Mouse (Mus musculus): ENCODE measurements at regions not wholly inside any gene's neighbourhood (a gene's known extent, or its start where the extent isn't known, plus 50 kb on each side); places are given as distances from the start of the nearest gene placed in this dataset.

DNA sequence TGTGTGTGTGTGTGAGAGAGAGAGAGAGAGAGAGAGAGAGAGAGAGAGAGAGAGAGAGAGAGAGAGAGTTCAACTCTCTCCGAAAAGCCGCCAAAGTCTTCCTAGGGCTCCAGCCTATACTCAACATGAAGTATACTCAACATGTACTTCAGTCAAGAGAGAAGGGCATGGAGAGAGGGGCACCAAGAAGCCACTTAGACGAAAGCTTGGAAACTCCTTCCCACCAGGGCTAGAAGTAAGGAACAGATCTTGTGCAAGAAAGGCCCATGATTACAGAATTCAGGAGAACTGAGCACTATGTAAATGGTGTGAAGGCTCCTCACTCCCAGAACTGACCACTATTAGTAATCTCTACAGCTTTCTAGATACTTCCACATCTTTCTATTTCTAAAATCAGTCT, 467.4 kb upstream of the Hs6st1 start:
- ATAC-seq = no peak

DNA sequence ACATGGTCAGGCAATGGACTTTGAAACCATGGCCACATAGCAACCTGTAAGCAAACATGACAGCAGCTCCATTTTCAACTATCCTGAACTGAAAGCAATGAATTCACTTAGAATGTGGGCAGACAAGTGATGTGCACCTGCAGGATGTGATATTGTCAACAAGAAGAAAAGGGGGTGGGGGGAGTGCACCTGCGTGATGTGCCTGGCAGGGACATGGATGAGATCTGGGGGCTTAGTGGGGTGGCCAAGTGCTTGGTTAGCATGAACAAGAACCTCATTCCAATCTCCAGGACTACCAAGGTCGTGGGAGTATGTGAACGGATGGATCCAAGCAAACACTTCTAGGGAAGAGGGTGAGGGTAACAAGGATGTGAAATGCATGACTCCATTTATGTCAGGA, 453.1 kb upstream of the Hs6st1 start:
- ATAC-seq = no peak

DNA sequence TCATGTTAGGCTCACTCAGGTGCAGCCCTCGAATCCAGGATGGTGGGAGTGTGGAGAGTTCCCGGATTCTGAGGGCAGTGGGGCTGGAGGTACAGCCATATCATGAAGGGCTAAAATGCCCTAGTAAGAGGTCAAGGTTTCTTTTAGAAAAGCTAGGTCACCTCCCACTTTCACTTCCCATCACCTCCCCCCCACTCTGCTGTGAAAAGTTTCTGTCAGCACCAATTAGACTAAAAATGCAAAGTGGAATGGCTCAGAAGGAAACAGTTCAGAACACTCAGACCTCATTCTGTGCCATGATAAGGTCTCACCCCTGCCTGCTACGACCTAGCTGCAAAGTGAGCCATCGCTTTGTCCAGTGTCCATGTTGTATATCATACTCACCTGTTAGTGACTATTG, 448.7 kb upstream of the Hs6st1 start:
- no peak for ATAC-seq

DNA sequence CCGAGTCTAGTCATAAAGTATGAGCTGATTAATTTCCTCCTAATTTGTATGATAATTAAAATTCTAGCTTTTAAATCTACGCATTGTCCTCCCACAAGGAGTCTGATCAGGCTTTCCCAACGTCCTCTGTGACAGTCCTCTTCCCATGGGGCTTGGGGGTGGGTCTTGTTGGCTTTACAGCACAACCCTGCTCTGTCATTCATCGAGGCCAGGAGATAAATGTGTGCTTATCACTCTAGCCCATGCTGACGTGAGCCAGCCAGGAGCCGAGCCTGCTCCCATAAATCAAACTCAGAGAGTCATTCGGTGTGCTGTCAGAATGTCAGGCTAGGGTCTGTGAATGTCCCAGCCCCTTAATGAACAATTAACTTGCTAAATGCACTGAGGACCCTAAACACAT, 425.6 kb upstream of the Hs6st1 start:
- ATAC-seq = no peak

DNA sequence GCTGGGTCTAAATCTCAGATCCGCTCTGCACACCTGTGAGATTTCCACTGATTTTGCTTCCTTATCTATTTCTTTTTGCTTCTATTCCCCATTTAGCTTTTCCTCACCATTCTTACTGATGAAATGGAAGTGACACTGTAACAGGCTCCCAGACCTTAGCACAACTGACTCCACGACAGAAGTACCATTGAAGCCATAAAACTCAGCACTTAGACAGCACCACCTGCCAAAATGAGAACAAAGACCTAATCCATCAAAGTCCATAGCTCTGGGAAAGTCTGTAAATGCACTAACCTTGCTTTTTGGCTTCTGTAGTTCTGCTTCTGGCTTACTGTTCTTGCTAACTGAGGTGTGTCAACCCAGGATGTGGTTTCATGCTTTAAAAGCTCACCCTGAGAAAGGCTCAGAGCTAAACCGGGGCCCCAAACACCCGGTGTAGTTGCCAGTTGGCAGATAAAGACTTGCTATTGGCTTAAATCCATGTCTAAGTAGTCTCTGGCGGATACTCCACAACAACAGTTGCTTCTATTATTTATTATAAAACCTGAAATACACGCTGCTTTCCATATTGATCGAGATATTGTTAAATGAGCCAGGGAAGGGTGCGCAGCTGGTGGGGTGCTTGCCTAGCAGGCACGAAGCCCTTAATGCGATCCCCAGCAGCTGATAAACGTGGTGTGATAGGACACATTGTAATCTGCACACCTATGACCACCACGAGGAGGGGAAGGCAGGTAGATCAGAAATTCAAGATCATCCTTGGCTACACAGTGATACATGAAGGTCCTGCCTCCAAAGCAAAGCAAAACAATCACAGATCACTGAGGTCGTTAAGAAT, 414.9 kb upstream of the Hs6st1 start:
- ATAC-seq = peak; percentile 98

DNA sequence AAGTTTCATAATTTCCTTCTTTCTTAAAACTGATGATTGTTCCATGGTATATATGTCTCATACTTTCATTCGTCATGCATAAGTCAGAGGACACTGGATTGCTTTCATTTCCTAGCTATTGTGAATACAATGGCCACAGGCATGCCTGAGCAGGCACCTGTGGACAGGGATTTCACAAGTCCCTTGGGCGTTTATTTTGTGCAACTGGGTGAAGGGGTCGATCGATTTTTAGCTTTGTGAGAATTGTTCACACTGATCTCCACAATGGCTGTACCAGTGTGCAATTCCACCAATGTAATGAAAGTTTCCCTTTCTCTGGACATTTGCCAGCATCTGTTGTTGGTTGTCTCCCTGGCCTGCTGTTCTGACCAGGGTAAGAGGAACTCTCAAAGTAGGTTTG, 405.2 kb upstream of the Hs6st1 start:
- no peak for ATAC-seq

DNA sequence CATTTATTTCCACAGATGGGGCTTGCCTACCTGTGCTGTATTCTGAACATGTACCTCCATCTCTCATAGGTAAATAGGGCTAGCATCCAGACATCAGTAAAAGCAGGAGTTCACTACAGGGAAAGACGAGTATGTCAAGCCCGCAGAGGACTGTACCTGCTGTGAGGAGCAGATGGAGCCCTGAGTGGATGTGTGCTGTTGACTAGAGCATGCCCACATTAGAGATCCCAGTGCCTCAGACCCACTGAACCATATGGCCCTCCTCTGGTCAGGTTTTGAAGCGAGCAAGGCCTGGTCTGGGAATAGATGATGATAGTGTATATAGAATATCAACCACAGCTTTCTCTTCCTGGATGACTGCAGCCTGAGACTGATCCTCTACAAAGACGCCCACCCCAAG, 394.7 kb upstream of the Hs6st1 start:
- ATAC-seq = no peak

DNA sequence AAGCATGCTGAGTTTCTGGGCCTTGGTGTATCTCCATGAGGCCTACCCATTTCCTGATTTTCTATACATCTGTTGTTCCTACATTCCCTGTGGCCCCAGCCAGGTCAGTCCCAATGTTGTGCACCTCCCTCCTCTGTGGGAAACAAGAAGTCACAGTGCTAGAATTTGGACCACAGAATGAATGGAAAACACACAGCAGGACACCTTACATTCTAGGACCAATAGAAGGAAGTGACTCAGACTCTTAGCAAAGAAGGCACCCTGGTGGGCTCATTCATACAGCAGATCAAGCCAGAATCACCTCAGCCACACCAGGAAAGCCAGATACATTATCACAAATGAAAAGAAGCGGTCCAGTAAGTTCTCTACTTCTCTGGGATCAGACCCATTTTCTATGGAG, 394.2 kb upstream of the Hs6st1 start:
- ATAC-seq = no peak

DNA sequence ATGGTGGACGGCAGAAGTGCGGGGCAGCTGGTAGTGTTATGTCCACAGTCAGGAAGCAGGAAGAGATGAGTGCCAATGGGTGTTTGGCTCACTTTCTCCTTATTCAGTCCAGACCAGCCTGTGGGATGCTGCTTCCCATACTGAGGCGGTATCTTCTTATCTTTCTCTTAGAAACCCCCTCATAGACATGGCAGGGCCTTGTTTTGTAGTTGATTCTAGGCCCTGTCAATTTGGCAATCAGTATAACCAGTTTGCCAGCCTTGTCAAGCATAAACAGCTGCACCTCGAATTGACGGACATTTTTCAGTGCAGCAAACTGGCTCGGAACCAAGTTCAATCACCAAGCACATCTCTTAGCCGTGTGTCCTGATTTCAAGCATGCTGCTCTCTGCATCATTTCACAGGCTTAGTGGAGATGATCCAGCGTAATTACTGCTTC, 385.7 kb upstream of the Hs6st1 start:
- ATAC-seq = no peak

DNA sequence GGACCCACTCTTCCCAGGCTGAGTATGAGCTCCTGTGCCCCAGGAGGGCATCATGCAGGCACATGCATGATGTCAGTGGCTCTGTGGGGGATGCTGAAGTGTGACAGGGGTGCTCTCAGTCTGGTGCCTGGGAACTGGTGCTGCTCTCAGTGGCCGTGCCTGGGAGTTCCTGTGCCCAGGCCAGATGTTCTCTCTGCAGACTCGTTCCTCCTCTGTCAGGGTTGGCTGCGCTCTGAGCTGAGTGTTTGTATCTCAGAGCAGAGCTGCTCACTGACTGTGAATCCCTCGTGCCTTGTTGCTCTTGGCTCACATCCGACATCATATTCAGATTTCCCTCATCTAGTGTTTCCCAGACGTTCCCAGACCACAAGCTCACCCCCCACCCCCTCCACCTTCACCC, 382.5 kb upstream of the Hs6st1 start:
- no peak for ATAC-seq

DNA sequence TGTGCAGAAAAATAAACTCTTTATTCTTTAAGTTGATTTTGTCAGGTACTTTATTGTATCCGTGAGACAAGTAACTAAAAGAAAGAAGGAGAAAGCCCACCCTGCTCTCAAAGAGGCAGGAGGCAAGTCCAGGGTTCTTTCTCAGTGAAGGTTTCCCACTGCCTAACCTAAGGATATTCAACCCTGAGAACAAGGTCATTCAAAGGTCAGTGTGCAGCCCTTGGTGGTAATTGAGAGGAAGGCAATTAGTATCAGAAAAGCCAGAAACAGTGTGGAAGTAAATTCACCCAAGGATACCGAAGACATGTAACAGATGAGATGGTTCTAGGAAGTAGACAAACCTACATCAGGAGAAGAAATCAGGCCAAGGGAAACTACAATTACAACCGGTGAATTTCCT, 373.9 kb upstream of the Hs6st1 start:
- no peak for ATAC-seq

DNA sequence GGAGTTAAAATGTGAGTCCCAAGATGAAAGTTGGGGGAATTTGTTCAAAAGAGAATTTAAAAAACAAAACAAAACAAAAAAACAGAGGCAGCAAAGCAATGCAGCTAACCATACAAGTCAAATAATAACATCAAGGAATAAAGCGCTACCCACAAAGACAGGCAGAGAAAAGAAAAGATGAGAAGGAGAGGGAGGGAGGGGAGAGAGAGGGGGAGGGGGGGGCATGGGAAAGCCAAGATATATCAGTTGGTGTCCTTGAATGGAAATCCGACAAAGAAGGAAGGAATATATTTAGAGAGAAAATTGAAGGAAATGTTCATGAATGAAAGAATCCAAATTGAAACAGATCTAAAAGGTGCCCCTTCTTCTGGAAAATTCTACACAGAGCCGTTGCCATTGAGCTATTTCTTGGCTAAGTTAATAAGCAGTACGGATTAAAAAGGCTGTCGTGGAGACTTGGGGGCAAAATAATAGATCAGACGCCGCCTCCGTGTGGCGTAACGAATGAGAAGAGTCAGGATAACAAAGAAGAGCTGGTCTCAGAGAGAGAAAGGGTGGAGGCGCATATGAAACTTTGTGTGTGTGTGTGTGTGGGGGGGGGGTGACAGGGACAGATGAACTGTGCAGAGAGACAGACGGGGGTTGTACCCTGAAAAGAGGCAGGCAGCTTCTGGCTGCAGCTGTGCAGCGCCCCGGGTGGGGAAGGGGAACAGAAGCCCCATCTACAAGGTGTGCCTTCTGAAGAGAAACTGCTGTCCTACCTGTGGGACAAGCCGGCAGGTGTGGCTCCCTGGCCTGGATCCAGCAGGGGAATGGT, 373.2 kb upstream of the Hs6st1 start:
- no peak for ATAC-seq

DNA sequence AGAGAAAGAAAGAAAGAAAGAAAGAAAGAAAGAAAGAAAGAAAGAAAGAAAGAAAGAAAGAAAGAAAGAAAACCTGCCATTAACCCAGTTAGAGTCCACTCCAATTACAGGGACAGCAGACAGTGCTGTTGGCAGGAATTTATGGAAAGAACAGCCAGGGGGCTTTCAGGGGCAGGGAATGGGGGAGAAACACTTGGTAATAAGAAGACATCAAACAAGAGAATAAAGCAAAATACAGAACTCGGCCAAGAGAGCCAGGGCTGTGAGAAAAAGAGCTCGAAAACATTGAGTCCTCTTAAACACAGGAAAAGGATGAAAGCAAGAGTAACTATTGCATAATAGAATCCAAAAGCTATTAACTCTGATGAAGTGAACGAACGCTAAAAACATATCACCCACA, 371.0 kb upstream of the Hs6st1 start:
- ATAC-seq = no peak

DNA sequence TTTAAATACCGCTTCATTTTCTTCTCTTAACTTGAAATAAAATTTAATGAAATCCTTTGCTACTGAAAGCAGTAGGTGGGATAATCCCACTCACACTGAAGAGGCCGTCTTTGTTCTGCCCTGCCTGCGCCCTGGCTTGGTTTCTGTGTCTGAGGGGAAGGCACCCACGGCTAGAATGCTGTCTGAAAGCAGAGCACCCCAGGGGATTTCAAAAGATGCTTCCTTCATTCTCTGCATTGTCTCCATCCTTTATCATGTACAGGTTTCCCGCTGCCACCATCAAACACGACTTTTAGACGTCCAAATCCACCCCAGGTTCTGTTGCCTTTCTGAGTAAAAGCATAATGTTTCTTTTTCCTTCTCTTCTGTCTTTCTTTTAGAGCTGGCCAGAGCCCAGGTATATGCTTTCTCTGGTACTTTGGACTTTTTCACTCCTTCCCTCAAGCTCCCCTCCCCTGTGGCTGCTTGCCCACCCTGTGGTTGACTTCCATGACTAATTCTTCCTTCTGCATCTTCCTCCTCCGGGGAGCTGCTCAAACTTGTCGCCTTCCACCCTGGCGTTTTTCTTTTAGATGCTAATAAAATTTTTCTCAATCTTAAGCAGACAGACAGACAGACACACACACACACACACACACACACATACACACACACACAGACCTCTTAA, 370.2 kb upstream of the Hs6st1 start:
- ATAC-seq = no peak

DNA sequence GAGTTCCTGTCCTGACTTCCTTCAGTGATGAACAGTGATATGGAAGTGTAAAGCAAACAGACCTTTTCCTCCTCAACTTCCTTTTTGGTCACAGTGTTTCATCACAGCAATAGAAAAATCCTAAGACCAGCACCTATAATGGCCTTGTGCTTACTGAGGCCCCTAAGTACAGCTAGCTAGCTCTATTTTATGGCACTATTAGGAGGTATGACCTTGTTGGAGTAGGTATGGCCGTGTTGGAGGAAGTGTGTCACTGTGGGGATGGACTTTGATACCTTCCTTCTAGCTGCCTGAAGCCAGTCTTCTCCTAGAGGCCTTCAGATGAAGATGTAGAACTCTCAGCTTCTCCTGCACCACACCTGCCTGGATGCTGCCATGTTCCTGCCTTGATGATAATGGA, 365.6 kb upstream of the Hs6st1 start:
- no peak for ATAC-seq

DNA sequence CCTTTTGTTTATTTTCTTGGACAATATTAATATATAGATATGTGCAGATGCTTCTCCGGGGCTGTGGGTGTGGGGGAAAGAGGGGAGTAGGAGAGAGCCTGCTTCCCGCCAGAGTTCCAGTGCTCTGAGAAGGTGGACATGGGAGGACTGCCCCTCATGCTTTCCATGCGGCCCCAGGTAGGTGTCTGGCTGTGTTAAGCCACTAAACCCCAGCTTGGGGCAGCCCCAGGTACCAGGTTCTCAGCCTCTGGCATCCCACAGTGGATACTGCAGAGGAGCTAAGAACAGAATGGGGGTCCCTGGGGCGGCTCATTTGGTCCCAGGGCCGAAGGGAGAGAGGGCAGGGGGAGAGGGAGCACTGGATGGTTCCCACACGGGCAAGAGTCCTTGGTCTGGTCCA, 361.9 kb upstream of the Hs6st1 start:
- no peak for ATAC-seq

DNA sequence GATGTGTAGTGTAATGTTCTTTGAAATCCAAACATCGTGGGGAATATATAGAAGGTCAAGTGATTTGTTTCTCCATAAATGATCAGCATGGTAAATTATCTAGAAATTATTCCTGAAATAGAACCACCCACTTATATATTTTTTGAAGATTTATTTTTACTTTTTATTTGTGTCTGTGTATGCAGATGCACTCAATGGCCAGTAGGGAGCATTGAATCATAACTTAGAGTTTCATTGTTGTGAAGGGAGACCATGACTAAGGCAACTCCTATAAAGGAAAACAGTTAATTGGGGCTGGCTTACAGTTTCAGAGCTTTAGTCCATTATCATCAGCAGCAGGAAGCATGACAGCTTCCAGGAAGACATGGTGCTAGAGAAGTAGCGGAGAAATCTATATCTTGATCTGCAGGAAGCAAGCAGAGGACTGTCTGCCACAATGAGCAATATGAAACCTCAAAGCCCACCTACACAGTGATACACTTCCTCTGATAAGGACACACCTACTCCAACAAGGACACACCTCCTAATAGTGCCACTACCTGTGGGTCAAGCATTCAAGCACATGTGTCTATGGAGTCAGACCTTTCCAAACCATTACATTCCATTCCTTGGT, 359.9 kb upstream of the Hs6st1 start:
- peak; percentile 75 for ATAC-seq

DNA sequence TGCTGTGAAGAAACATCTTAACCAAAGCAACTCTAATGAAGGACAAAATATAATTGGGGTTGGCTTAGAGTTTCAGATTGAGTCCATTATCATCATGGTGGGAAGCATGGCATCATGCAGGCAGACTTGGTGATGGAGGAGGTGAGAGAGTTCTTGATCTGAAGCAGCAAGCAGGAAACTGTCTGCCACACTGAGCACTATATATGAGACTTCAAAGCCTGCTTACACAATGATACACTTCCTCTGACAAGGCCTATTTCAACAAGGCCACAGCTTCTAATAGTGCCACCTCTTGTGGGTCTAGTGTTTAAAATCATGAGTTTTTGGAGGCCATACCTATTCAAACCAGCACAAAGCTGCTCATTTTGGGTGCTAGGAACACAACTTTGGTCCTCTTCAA, 359.0 kb upstream of the Hs6st1 start:
- ATAC-seq = peak; percentile 83

DNA sequence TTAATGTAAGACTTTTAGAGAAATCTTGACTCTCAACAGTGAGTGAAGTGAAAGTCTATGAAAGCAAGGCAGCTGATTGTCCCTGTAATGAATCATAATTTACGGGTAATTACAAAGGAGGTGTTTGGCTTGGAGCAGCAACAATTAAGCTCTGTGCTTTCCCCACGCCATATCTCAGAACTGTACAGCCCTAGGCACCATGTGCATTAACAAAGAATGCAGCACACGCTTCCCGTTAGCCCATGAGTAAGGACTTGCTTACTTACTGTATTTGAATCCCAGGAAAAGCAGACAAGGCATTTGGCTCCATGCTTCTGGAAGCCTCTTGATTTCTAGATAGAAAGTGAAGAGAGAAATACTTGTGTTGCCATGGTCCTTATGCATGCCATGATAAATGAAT, 354.2 kb upstream of the Hs6st1 start:
- no peak for ATAC-seq

DNA sequence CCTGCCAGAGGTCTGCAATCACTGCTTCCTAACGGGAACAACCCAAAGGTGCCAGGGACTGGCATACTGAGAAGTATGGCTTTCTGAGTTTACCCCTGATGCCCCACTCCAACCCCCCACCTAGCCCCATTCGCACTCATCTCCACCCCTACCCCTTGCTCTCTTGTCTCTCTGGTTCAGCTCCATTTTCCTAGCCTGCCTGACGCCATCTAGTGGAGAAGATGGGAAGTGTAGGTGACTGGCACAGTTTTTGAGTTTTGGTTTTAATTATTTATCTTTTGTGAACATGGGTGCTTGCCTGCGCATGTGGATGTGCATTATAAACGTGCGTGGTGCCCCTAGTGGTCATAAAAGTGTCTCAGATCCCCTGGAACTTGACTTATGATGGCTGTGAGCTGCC, 352.3 kb upstream of the Hs6st1 start:
- ATAC-seq = no peak

DNA sequence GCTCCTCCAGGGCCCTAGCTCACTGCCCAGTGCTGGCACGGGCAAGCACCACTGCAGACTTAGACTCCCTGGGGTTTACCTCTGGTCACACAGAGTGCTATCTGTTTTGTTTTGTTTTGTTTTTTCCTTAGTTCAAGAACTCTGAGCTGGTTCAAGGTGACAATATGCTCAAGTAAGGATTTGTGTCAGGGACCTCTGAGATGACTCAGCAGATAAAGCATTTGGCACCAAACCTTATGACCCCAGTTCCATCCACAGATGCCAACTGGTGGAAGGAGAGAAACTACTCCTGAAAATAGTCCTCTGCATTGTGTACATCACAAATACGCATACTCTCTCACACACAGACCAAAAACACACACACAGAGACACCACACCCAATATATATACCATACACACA, 351.0 kb upstream of the Hs6st1 start:
- ATAC-seq = no peak

DNA sequence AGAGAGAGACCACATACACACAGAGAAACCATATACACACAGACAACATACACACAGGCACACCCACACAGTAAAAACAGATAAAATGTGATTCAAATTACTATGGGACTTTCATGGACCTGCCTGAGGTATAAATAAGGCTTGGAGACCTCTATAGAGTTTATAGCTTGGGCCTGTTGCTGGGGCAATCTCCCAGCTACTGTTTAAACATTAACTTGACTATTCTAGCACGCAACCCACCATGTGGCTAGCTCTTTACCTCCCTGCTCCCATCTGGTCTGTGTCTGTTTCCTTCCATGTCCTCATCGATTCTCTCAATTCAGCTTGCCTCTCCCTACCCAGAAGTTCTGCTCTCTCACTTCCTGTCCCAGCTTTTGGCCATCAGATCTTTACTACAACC, 350.5 kb upstream of the Hs6st1 start:
- ATAC-seq = no peak

DNA sequence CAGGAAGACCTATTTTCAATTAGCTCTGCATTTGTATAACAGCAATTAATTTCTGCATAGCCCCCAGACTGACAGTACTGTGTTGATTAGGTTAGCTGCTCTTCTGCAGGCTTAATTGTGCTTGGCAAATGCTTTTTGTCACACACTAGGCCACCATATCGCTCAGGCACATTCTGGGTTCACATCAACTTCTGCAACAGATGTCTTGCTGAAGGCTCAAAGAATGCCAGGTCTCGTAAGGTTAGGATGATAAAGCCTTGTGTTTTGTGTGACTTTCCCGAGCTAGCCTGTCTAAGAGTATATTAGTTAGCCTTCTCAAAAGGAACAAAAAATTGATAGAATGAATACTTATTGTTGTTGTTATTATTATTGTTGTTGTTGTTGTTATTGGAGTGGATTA, 348.1 kb upstream of the Hs6st1 start:
- no peak for ATAC-seq
